In genomic region chr17:7914596-7915227, GRCm38 (mm10) we compare ENCODE assay signal across 22 mouse cellular contexts. TPM values are rescaled to one million over a fixed set of nuclear protein-coding genes. Genes with fewer than 3 reads are reported as not detected.
A peak's percentile ranks its signal among the peaks of the same experiment; 100 is the strongest.
DNase-seq lines count a peak whose midpoint lies in the region; ATAC-seq and TF ChIP-seq lines count a peak whose summit lies in the region.
"Had no signal": no experiment of that assay in that cellular context is flagged by ENCODE, and none has a peak within 500 bp of the region (broad histone marks: within the 10 kb centered on the region; RNA-seq: fewer than 3 reads in every experiment).

No protein-coding gene starts in this region.

- no peaks in the 10 kb centered on the region for H3K27me3 ChIP-seq in liver, embryonic 16.5 days (ENCODE audit: control insufficient read depth, insufficient read depth, low read depth, low read length)
- H3K27me3 ChIP-seq in liver, embryonic 11.5 days (replicated peaks; ENCODE audit: control insufficient read depth, insufficient read depth, low read length): no peaks in the 10 kb centered on the region
- no peaks in the 10 kb centered on the region for H3K27me3 ChIP-seq in midbrain, embryonic 16.5 days (ENCODE audit: control insufficient read depth, insufficient read depth, low read depth, low read length)
- H3K27me3 ChIP-seq: embryonic facial prominence, embryonic 15.5 days; limb, embryonic 15.5 days; neural tube, embryonic 13.5 days had no signal

- no peak for TF ChIP-seq POLR2A in bone marrow, adult 2 months (IDR thresholded peaks at IDR 0.05; ENCODE audit: borderline replicate concordance, control insufficient read depth, low read depth, low read length)

- H3K9ac ChIP-seq in liver, embryonic 16.5 days (ENCODE audit: low read depth, low read length): no peak overlapping the region
- H3K9ac ChIP-seq in liver, embryonic 11.5 days (ENCODE audit: low read depth, low read length): no peak overlapping the region
- H3K9ac ChIP-seq in midbrain, embryonic 16.5 days (ENCODE audit: low read depth, low read length): no peak overlapping the region
- H3K9ac ChIP-seq: embryonic facial prominence, embryonic 15.5 days; limb, embryonic 15.5 days; neural tube, embryonic 13.5 days had no signal

- H3K4me2 ChIP-seq in liver, embryonic 16.5 days (ENCODE audit: low read depth, low read length): no peak overlapping the region
- H3K4me2 ChIP-seq in liver, embryonic 11.5 days: no peak overlapping the region
- no peak overlapping the region for H3K4me2 ChIP-seq in midbrain, embryonic 16.5 days (ENCODE audit: low read length)
- H3K4me2 ChIP-seq: embryonic facial prominence, embryonic 15.5 days; heart, embryonic 11.5 days; limb, embryonic 15.5 days; neural tube, embryonic 13.5 days had no signal

- H3K9me3 ChIP-seq in liver, embryonic 16.5 days (replicated peaks; ENCODE audit: control insufficient read depth, low read length): no peaks in the 10 kb centered on the region; the same call in 1 of the 2 replicates
- H3K9me3 ChIP-seq in liver, embryonic 11.5 days (ENCODE audit: control insufficient read depth, low read length): no peaks in the 10 kb centered on the region
- peaks cover 4% of the 10 kb centered on the region for H3K9me3 ChIP-seq in midbrain, embryonic 16.5 days (replicated peaks; ENCODE audit: control insufficient read depth, low read length, poor library complexity, severe bottlenecking)
- H3K9me3 ChIP-seq: embryonic facial prominence, embryonic 15.5 days; limb, embryonic 15.5 days had no signal

- no peaks in the 10 kb centered on the region for H3K36me3 ChIP-seq in liver, embryonic 16.5 days (ENCODE audit: control insufficient read depth, insufficient read depth)
- H3K36me3 ChIP-seq in liver, embryonic 11.5 days (ENCODE audit: control insufficient read depth, insufficient read depth, low read length): no peaks in the 10 kb centered on the region
- no peaks in the 10 kb centered on the region for H3K36me3 ChIP-seq in midbrain, embryonic 16.5 days (ENCODE audit: control insufficient read depth, insufficient read depth, low read length)
- H3K36me3 ChIP-seq: embryonic facial prominence, embryonic 15.5 days; limb, embryonic 15.5 days; midbrain, embryonic 10.5 days; neural tube, embryonic 13.5 days had no signal

- TF ChIP-seq CTCF in bone marrow, adult 2 months (IDR thresholded peaks at IDR 0.05; ENCODE audit: control insufficient read depth, insufficient read depth, low read length): no peak

- no peak overlapping the region for H3K4me3 ChIP-seq in liver, embryonic 16.5 days (ENCODE audit: low read depth, low read length)
- H3K4me3 ChIP-seq in liver, embryonic 11.5 days (ENCODE audit: low read depth, low read length): no peak overlapping the region
- H3K4me3 ChIP-seq in bone marrow, adult 2 months (replicated peaks; ENCODE audit: control insufficient read depth, low read depth, low read length): no peak overlapping the region
- H3K4me3 ChIP-seq in midbrain, embryonic 16.5 days (ENCODE audit: low read depth, low read length): no peak overlapping the region
- H3K4me3 ChIP-seq: embryonic facial prominence, embryonic 15.5 days; limb, embryonic 15.5 days; midbrain, embryonic 10.5 days; neural tube, embryonic 13.5 days had no signal

- no peak for ATAC-seq in liver, embryonic 16.5 days (ENCODE audit: low read depth)
- no peak for ATAC-seq in liver, embryonic 11.5 days (replicated peaks; ENCODE audit: low FRiP score)
- ATAC-seq in megakaryocyte, adult 5-6 weeks (ENCODE audit: poor library complexity, severe bottlenecking): peak; percentile 38
- ATAC-seq in midbrain, embryonic 16.5 days: no peak
- ATAC-seq: hindbrain, postnatal 0 days had no signal

- H3K27ac ChIP-seq in liver, embryonic 16.5 days (ENCODE audit: low read length): peak overlapping the region; percentile 48
- H3K27ac ChIP-seq in liver, embryonic 11.5 days (ENCODE audit: low read depth, low read length): no peak overlapping the region
- peak overlapping the region; percentile 59 for H3K27ac ChIP-seq in bone marrow, adult 2 months (ENCODE audit: control insufficient read depth, insufficient read depth, low read depth, low read length, poor library complexity)
- no peak overlapping the region for H3K27ac ChIP-seq in midbrain, embryonic 16.5 days (ENCODE audit: low read length)
- H3K27ac ChIP-seq: embryonic facial prominence, embryonic 15.5 days; hindbrain, postnatal 0 days; limb, embryonic 15.5 days; midbrain, embryonic 10.5 days; neural tube, embryonic 13.5 days had no signal

- no peak for DNase-seq in liver, embryonic 11.5 days (ENCODE audit: low spot score)
- DNase-seq in B cell, adult 2 months: peak; percentile 24 to 33
- no peak for DNase-seq in urinary bladder, adult 18-20 months (ENCODE audit: low spot score in 2 of 2)
- DNase-seq: adrenal gland, postnatal 10 days; cerebellum, adult 9-11 months; embryo, embryonic 11 days; gastrocnemius, postnatal 10 days; heart, postnatal 14 days; kidney, adult 2 months; layer of hippocampus, postnatal 36 days; right cerebral cortex, postnatal 14 days; thymus, adult 18-20 months had no signal

- no peaks in the 10 kb centered on the region for H3K4me1 ChIP-seq in liver, embryonic 16.5 days (ENCODE audit: control insufficient read depth, low read depth, low read length)
- no peaks in the 10 kb centered on the region for H3K4me1 ChIP-seq in liver, embryonic 11.5 days (replicated peaks; ENCODE audit: control insufficient read depth, insufficient read depth, low read length)
- H3K4me1 ChIP-seq in bone marrow, adult 2 months (ENCODE audit: control insufficient read depth, insufficient read depth, low read length): peaks cover 7% of the 10 kb centered on the region; the same call in 1 of the 2 replicates
- no peaks in the 10 kb centered on the region for H3K4me1 ChIP-seq in midbrain, embryonic 16.5 days (ENCODE audit: control insufficient read depth, insufficient read depth, low read length)
- H3K4me1 ChIP-seq: embryonic facial prominence, embryonic 15.5 days; limb, embryonic 15.5 days; midbrain, embryonic 10.5 days; neural tube, embryonic 13.5 days had no signal

- 16% methylated on average over 2 of the region's 2 CpGs for WGBS in liver, embryonic 16.5 days (ENCODE audit: insufficient replicate concordance)
- 54% methylated on average over 2 of the region's 2 CpGs for WGBS in liver, embryonic 11.5 days
- 1% methylated on average over 2 of the region's 2 CpGs for WGBS in bone marrow, adult 2 months
- WGBS in midbrain, embryonic 16.5 days: 82% methylated on average over 2 of the region's 2 CpGs

RNA-seq across cellular contexts. Expression of gene Tagap, which starts 11.1 kb away (rescaled TPM):
- polyA plus RNA-seq in liver, embryonic 16.5 days (2015; fragmentation: Nextera tagmentation; extraction: Ambion mirVana): 2.4 and 2.7 TPM in 2 replicates
- polyA plus RNA-seq in liver, embryonic 11.5 days (2014; fragmentation: Nextera tagmentation; extraction: Ambion mirVana): 0.48 and 0.53 TPM in 2 replicates
- 3.6 and 8.7 TPM in 2 replicates for polyA plus RNA-seq in bone marrow, adult 2 months (2011; ENCODE audit: insufficient read depth, insufficient read length, low replicate concordance, missing spikeins)
- total RNA-seq in megakaryocyte, adult 5-6 weeks (2015): 80.4 and 83.9 TPM in 2 replicates
- 60.7 and 62.1 TPM in 2 replicates for total RNA-seq in megakaryocyte, adult 5-6 weeks (2017)
- polyA plus RNA-seq in midbrain, embryonic 16.5 days (2015; fragmentation: Nextera tagmentation; extraction: Ambion mirVana): 0.37 and 0.48 TPM in 2 replicates

RNA-seq across cellular contexts. Expression of gene Rsph3a, which starts 30.7 kb away (rescaled TPM):
- 14.0 and 14.3 TPM in 2 replicates for polyA plus RNA-seq in liver, embryonic 16.5 days (2015; fragmentation: Nextera tagmentation; extraction: Ambion mirVana)
- 31.7 and 34.5 TPM in 2 replicates for polyA plus RNA-seq in liver, embryonic 11.5 days (2014; fragmentation: Nextera tagmentation; extraction: Ambion mirVana)
- polyA plus RNA-seq in bone marrow, adult 2 months (2011; ENCODE audit: insufficient read depth, insufficient read length, low replicate concordance, missing spikeins): 8.0 and 23.6 TPM in 2 replicates
- total RNA-seq in megakaryocyte, adult 5-6 weeks (2015): 33.5 and 43.2 TPM in 2 replicates
- 17.9 and 26.0 TPM in 2 replicates for total RNA-seq in megakaryocyte, adult 5-6 weeks (2017)
- 71.9 and 76.0 TPM in 2 replicates for polyA plus RNA-seq in midbrain, embryonic 16.5 days (2015; fragmentation: Nextera tagmentation; extraction: Ambion mirVana)

Comparison
In these comparisons a context has a peak if more than half of its experiments do, and no peak if none do; other contexts are left out.
1. H3K27ac ChIP-seq: peak in liver, embryonic 16.5 days (single experiment) and bone marrow, adult 2 months (single experiment); none in liver, embryonic 11.5 days (single experiment) and midbrain, embryonic 16.5 days (single experiment).
2. DNase-seq: peak in B cell, adult 2 months (2 of 2); none in liver, embryonic 11.5 days (single experiment) and urinary bladder, adult 18-20 months (0 of 2).